Mouse (Mus musculus) heart, adult 11 months (tissue): ENCODE measurements at regions not wholly inside any gene's neighbourhood (a gene's known extent, or its start where the extent isn't known, plus 50 kb on each side); places are given as distances from the start of the nearest gene placed in this dataset.

Experiments used
- DNase-seq: peaks from one replicate; pipeline ENCODE4 v3.0.0; 2022

DNA sequence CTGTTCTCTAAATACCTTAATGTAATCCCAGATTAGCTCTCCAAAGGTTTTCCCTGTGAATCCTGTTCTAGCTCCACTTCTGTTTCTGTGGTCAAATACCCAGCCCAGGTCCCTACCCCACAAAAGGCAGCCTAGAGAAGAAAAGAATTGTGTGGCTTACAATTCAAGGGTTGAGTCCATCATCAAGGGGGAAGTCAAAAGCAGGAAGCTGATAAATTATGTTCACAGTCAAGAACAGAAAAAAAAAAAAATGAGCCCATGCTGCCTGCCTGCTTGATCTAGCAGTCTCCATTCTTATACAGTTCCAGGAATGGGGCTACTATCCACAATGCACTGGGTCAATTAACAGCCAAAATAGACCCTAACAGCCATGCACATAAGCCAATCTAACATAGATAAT is 285.7 kb downstream of the Actr3 start:
- no peak for DNase-seq

GRCm38 (mm10) chr1:125123861-125124260 is 311.7 kb downstream of the Actr3 start:
- DNase-seq, result peak; percentile 29

DNA sequence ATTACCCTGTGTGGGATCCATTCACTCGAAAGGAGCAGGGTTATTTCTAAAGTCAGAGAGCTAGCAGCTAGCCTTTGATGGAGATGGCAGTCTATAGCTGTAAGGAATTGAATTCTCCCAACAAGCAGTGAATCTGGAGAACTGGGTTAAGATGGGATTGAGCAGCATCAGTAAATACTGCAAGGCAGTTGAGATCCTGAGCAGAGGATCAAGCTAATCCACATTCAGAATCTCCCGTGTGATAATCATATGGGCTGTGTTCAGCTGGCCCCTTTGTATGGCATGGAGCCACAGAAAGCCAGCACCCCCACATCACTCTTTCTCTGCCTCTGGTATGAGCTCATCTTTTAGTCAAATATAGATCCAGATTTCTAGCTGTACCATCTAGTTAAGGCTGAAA is 334.9 kb downstream of the Actr3 start:
- DNase-seq, result no peak

DNA sequence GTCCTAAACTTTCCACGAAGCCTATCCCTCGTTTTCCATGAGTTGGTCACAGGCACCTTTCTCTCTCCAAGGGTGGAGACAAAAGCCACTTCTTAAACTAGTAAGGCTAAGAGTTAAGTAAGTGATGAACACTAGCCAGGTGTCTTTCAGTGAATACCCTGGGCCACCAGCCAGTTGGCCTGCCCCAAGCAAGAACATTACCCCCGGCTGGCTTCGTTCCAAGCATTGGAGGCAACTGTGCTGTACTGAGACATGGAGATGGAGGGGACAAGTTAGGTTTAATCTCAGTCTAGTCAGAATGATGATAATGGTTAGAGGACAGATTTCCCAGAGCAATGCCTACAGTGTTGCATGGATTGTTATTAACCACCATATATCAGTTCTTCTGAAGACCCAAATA is 350.6 kb downstream of the Actr3 start:
- DNase-seq, result no peak

- no peak for DNase-seq
These were observed 395.8 kb downstream of the Actr3 start for GRCm38 (mm10) chr1:125039572-125040326.

GRCm38 (mm10) chr1:125013301-125013700 is 422.2 kb downstream of the Actr3 start:
- DNase-seq, result no peak

DNA sequence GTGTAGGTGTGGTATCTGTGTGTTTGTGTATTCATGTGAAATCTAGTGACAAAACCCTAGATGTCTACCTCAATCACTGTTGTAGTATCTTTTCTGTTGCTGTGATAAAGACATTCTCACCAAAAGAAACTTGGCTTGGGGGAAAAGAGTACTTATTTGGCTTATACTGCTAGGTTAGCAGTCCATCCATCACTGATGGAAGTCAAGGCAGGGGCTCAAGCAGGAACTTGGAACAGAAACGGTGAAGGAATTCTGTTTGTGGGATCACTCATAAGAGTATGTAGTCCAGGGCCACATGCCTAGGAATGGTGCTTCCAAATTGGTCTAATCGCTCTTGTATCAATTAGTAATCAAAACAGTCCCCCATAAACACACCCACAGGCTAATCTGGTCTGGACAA is 423.6 kb downstream of the Actr3 start:
- DNase-seq, result no peak

- peak; percentile 88 for DNase-seq
These were observed 437.9 kb downstream of the Actr3 start for GRCm38 (mm10) chr1:124997577-124997976.

DNA sequence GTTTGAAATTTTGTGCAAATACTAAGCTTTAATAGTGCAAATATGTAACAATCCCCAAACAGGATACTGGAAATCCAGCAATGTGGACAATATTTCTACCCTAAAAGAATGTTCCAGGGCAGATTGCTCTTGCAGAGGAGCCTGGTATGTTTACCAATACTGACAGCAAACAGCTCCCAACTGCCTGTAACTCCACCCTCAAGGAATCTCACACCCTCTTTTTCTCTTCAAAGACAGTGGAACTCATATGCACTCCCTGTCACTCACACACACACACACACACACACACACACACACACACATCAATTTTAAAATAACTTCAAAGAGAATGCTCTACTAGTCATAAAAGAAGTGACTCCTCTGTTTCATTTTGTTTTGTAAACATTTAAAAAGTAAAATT is 484.7 kb downstream of the Actr3 start:
- no peak for DNase-seq

- no peak for DNase-seq
These were observed 531.2 kb downstream of the Actr3 start for GRCm38 (mm10) chr1:124904373-124904772.

- DNase-seq, result no peak
These were observed 564.4 kb downstream of the Actr3 start for GRCm38 (mm10) chr1:124871148-124871547.

GRCm38 (mm10) chr1:124866248-124866647 is 569.3 kb downstream of the Actr3 start:
- DNase-seq, result no peak

- no peak for DNase-seq
These were observed 589.8 kb downstream of the Actr3 start for GRCm38 (mm10) chr1:124845681-124846080.

DNA sequence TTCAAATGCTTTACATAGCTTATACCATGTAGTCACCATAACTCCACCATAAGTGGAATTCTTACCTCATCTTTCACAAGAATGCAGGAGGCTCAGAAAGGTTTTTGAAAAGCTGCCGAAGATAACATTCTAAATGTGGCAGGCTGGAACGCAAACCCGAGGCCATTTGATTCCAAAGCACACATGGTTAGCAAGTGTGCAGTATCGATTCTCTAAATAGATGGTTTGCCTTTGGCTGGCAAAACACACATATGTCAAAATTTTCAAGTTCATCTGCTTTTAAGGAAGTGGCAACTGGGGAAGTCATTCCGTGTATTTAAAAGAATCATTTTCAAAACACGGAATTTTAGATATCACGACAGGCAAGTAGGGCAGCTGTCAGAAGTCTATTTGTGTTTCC is 609.8 kb downstream of the Actr3 start:
- no peak for DNase-seq

- no peak for DNase-seq
These were observed 642.5 kb downstream of the Actr3 start for GRCm38 (mm10) chr1:124793026-124793425.

DNA sequence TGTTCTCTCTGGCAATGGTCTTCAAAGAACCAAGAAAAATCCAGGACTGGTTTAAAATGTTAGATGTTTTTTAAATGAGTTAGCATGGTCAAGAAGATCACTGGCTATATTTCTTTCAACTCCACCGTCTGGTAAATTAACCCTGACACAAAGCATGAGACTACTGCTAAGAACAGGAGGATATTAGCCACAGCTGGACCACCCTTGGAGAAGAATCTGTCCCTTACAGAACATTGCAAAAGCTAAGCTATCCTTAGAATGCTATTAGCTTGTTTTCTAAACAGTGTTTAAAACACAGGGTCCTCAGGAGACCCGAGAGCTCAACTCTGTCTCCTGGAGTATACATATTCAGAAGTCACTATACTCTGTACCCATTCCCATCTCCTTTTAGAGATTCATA is 644.9 kb downstream of the Actr3 start:
- DNase-seq, result no peak

DNA sequence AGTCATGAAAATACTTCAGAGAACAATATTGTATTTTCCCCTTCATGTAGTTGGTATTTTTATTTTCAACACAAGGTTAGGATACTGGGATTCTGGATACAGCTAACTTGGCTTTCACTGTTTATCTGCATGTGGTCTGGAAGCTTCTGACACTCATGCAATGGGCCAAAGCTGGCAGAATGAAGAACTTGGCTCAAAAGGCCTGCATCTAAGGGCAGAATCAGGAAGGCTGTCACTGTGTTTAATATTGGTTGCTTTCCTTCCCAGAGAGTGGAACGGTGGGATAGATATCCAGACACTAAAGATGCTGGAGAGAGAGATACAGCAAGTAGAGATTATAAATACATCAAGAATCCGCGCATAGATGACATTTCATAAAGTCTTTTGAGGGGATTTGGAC is 645.4 kb downstream of the Actr3 start:
- DNase-seq, result no peak

- no peak for DNase-seq
These were observed 652.5 kb downstream of the Actr3 start for GRCm38 (mm10) chr1:124783066-124783465.

DNA sequence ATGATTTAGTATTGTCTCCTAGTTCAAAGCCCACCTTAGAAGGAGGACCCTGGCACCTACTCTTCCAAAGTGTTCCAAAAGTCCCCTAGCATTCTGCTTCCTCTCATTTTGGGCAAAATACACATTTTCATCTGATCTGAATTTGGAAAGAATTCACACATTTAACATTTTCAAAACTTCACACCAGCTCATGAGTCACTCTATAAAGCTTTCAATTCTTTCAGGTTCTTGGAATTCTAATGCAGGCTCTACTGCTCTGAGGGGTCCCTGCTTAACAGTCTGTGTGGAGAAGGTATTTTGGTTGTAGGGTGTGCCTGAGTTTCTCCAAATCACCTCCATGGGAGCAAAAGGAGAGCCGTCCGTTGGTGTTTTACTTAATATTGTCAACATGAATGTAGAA is 657.8 kb downstream of the Actr3 start:
- no peak for DNase-seq

- no peak for DNase-seq
These were observed 678.8 kb downstream of the Actr3 start for GRCm38 (mm10) chr1:124756721-124757120.

DNA sequence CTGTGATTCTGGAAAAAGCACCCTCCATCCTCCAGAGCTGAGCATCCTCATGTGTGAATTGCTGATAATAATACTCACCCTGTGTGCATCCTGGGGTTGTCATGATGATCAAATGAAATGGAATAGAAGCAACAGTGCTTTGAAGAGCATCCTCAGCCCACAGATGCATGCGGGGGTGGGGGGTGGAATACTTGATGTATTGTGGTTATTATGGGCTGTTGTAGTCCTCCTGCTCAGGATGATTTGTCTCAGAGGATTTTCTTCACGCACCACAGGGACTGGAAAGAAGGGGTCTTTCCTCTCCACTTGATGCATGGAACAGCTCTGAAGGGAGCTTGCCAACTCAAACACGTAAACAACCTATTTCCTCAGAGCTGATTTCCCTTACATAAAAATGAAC is 694.4 kb upstream of the Dpp10 start:
- no peak for DNase-seq

DNA sequence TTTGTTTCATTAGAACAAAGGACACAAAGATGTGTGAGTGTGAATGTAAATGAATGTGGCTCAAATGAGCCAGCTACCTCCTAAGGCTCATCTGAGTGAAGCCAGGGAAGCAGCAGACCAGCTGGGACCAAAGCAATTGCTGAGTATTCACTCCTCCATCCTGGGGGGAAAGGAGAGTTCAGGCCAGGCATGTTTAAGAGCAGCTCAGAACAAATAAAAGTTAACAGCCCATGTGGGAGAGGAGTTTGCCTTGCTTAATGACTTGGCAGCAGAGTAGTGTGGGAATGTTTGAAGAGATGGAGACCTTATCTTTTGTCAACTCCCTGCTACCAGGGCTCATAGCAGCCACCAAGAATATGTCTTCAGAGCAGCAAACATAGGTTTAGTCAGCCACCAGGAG is 685.0 kb upstream of the Dpp10 start:
- no peak for DNase-seq

GRCm38 (mm10) chr1:124718065-124718464 is 672.7 kb upstream of the Dpp10 start:
- DNase-seq, result no peak

GRCm38 (mm10) chr1:124706246-124706645 is 660.9 kb upstream of the Dpp10 start:
- DNase-seq, result no peak

GRCm38 (mm10) chr1:124674420-124674819 is 629.1 kb upstream of the Dpp10 start:
- no peak for DNase-seq
